Mouse (Mus musculus) testis, adult 2 months (tissue): Measurements from ENCODE around the gene Znrd1.

Experiments used
- CTCF ChIP-seq: fragments of 200-500 bp; IDR thresholded peaks from 2 replicates; pipeline ENCODE4 v1.5.1; 2012; ENCODE audit warnings: low read depth, mild to moderate bottlenecking, inconsistent platforms, low read length, moderate library complexity; ENCODE audit not compliant: control insufficient read depth, insufficient read depth, insufficient replicate concordance
- POLR2A ChIP-seq: fragments of 200-500 bp; IDR thresholded peaks from 2 replicates; pipeline ENCODE4 v1.6.1; 2012; ENCODE audit warnings: low read depth, mild to moderate bottlenecking, inconsistent platforms, low read length, moderate library complexity; ENCODE audit not compliant: control insufficient read depth

DNA sequence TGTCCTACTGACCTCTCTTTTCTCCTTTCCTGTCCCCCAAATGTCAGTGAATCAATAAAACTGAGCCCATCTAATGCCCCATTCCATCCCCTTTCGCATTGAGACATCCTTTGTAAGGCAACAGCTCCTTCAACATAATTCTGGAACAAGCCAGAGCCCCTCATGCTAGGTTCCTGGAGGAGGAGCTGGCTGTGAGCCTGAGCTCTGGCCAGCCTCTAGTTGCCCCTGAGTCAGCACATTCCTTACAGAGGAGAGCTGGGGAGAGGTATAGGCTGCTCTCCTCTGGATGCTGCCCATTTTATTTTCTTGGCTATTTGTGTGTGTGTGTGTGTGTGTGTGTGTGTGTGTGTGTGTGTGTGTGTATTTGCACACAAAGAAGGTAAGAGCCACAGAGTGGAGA, 50.1 kb downstream of the Znrd1 start:
- TF ChIP-seq POLR2A (no peak), CTCF (no peak)
